Mouse (Mus musculus) testis, adult 2 months (tissue): Measurements from ENCODE around the gene Irgm2.

Experiments used
- CTCF ChIP-seq: fragments of 200-500 bp; IDR thresholded peaks from 2 replicates; pipeline ENCODE4 v1.5.1; 2012; ENCODE audit warnings: low read depth, mild to moderate bottlenecking, inconsistent platforms, low read length, moderate library complexity; ENCODE audit not compliant: control insufficient read depth, insufficient read depth, insufficient replicate concordance
- POLR2A ChIP-seq: fragments of 200-500 bp; IDR thresholded peaks from 2 replicates; pipeline ENCODE4 v1.6.1; 2012; ENCODE audit warnings: low read depth, mild to moderate bottlenecking, inconsistent platforms, low read length, moderate library complexity; ENCODE audit not compliant: control insufficient read depth

GRCm38 (mm10) chr11:58231156-58231555, 31.7 kb downstream of the Irgm2 start:
- TF ChIP-seq POLR2A (no peak), CTCF (no peak)
